Comparison of ENCODE assay signal across 27 mouse cellular contexts in the genomic region with DNA sequence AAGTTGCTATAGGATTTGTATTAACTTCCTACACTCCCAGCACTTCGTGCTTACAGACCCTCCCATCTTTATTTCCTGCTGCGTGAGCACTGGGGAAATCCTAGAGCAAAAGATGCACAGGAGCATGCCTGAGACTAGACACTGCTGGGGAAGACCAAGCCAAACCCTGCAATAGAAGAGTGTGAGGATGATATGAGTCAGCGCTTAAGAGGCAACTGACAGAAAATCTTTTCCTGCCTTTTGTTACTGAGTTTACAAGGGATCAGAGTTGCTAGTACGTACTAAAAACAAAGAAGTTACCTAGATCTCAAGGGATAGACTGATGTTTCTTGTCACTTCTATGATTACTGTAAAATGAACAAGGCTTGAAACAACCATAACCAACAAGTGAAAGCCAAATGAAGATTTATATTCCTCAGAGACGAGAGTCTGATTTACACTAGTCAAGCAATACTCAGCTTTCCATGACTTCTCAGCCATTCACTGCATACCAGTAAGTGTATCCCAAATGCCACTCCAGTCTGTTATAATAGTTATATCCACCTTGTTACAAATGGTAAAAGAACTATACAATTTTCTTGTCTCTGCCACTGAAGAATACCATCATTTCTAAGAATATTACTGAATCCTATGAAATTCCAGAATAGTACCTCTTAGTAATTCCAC. TPM values are rescaled to one million over a fixed set of nuclear protein-coding genes. Genes with fewer than 3 reads are reported as not detected.
DNase-seq lines count a peak whose midpoint lies in the region; ATAC-seq and TF ChIP-seq lines count a peak whose summit lies in the region.
"Had no signal": no experiment of that assay in that cellular context is flagged by ENCODE, and none has a peak within 500 bp of the region (broad histone marks: within the 10 kb centered on the region; RNA-seq: fewer than 3 reads in every experiment).

No protein-coding gene starts in this region.

- H3K4me1 ChIP-seq in heart, embryonic 12.5 days (replicated peaks), result peaks cover 12% of the 10 kb centered on the region
- peaks cover 2 to 11% of the 10 kb centered on the region in 2 experiments; a peak in 3 of 4 replicates for H3K4me1 ChIP-seq in heart, embryonic 14.5 days (ENCODE audit: control insufficient read depth in 2 of 2, insufficient read depth in 2 of 2, low read length in 2 of 2)
- peaks cover 5 to 40% of the 10 kb centered on the region in 2 experiments; a peak in 3 of 4 replicates for H3K4me1 ChIP-seq in CH12.LX (ENCODE audit: control insufficient read depth in 1 of 2, insufficient read depth in 2 of 2)
- H3K4me1 ChIP-seq: embryonic facial prominence, embryonic 13.5 days; embryonic facial prominence, embryonic 15.5 days; forebrain, embryonic 10.5 days; forebrain, embryonic 12.5 days had no signal

- TF ChIP-seq CTCF in CH12.LX (conservative IDR thresholded peaks at IDR 0.05 in 1 of 2, IDR thresholded peaks at IDR 0.05 in 1 of 2; ENCODE audit: low read depth in 2 of 2, low read length in 2 of 2), result no peak

- 59% methylated on average over 5 of the region's 5 CpGs for WGBS in heart, embryonic 12.5 days
- WGBS in heart, embryonic 14.5 days, result 47% methylated on average over 5 of the region's 5 CpGs

- no peak for DNase-seq in heart, postnatal 25 days (ENCODE audit: low spot score)
- DNase-seq in heart, postnatal 4 days, result no peak
- peak; percentile 47 for DNase-seq in 3T3-L1 (ENCODE audit: low read depth, low spot score)
- DNase-seq in CH12.LX (ENCODE audit: extremely low read depth), result peak; percentile 50
- DNase-seq in cerebellum, adult 11-12 months, result no peak
- DNase-seq: adrenal gland, adult 8-10 months; adrenal gland, postnatal 14 days; adrenal gland, postnatal 36 days; B cell, adult 2 months; cerebellum, adult 8-10 months; cerebellum, adult 9-11 months; cerebellum, postnatal 14 days; cerebellum, postnatal 36 days; embryo, embryonic 11 days had no signal

- H3K4me2 ChIP-seq in heart, embryonic 12.5 days, result 0 out of 2 replicates have a peak overlapping the region, but pooled peaks have one; percentile 33
- H3K4me2 ChIP-seq in heart, embryonic 14.5 days (ENCODE audit: low read length), result peak overlapping the region; percentile 3; the same call in 1 of the 2 replicates
- H3K4me2 ChIP-seq in CH12.LX (ENCODE audit: insufficient read depth, low read depth, poor library complexity, severe bottlenecking), result peak overlapping the region; percentile 78
- H3K4me2 ChIP-seq: embryonic facial prominence, embryonic 13.5 days; embryonic facial prominence, embryonic 15.5 days; forebrain, embryonic 12.5 days had no signal

- H3K27ac ChIP-seq in heart, embryonic 12.5 days (ENCODE audit: poor library complexity, severe bottlenecking), result no peak overlapping the region
- H3K27ac ChIP-seq in heart, embryonic 14.5 days (replicated peaks in 1 of 2; ENCODE audit: control insufficient read depth in 1 of 2, insufficient read depth in 1 of 2, low read depth in 2 of 2, low read length in 2 of 2), result no peak overlapping the region; a peak in 1 of 4 replicates
- no peak overlapping the region for H3K27ac ChIP-seq in CH12.LX (ENCODE audit: insufficient read depth, low read depth)
- H3K27ac ChIP-seq: embryonic facial prominence, embryonic 13.5 days; embryonic facial prominence, embryonic 15.5 days; forebrain, embryonic 10.5 days; forebrain, embryonic 12.5 days had no signal

- H3K79me2 ChIP-seq in CH12.LX (replicated peaks; ENCODE audit: control insufficient read depth, extremely low read depth, insufficient read depth, poor library complexity, severe bottlenecking), result 0 out of 2 replicates have a peak, but pooled peaks cover 3% of the 10 kb centered on the region

- no peak overlapping the region for H3K4me3 ChIP-seq in heart, embryonic 12.5 days
- no peak overlapping the region for H3K4me3 ChIP-seq in heart, embryonic 14.5 days (ENCODE audit: control insufficient read depth in 1 of 2, insufficient read depth in 1 of 2, low read depth in 1 of 2, low read length in 2 of 2)
- H3K4me3 ChIP-seq in CH12.LX (replicated peaks in 1 of 3; ENCODE audit: low read depth in 2 of 3, low read length in 2 of 3, poor library complexity in 1 of 3), result no peak overlapping the region
- H3K4me3 ChIP-seq: embryonic facial prominence, embryonic 13.5 days; embryonic facial prominence, embryonic 15.5 days; erythroblast, embryonic 14.5 days; forebrain, embryonic 10.5 days; forebrain, embryonic 12.5 days had no signal

- H3K9ac ChIP-seq in heart, embryonic 12.5 days, result no peak overlapping the region
- no peak overlapping the region for H3K9ac ChIP-seq in heart, embryonic 14.5 days (ENCODE audit: low read length)
- H3K9ac ChIP-seq in CH12.LX (ENCODE audit: insufficient read depth, low read depth), result peak overlapping the region; percentile 13; the same call in 1 of the 2 replicates
- H3K9ac ChIP-seq: embryonic facial prominence, embryonic 13.5 days; embryonic facial prominence, embryonic 15.5 days; forebrain, embryonic 12.5 days had no signal

- H3K27me3 ChIP-seq in heart, embryonic 12.5 days (replicated peaks), result no peaks in the 10 kb centered on the region
- H3K27me3 ChIP-seq in heart, embryonic 14.5 days (ENCODE audit: control insufficient read depth, insufficient read depth, low read length), result no peaks in the 10 kb centered on the region
- no peaks in the 10 kb centered on the region for H3K27me3 ChIP-seq in CH12.LX (replicated peaks)
- H3K27me3 ChIP-seq: embryonic facial prominence, embryonic 13.5 days; embryonic facial prominence, embryonic 15.5 days; forebrain, embryonic 12.5 days; Patski had no signal

- no peaks in the 10 kb centered on the region for H3K9me3 ChIP-seq in heart, embryonic 12.5 days (replicated peaks)
- no peaks in the 10 kb centered on the region for H3K9me3 ChIP-seq in heart, embryonic 14.5 days (ENCODE audit: control insufficient read depth, low read length)
- no peaks in the 10 kb centered on the region for H3K9me3 ChIP-seq in CH12.LX (replicated peaks; ENCODE audit: low read length)
- H3K9me3 ChIP-seq: embryonic facial prominence, embryonic 13.5 days; embryonic facial prominence, embryonic 15.5 days; forebrain, embryonic 10.5 days; forebrain, embryonic 12.5 days had no signal

- dilution Hi-C loops in CH12.LX (cut with MboI; ENCODE audit: extremely low pct_ligation_motif_present, extremely low pct_unique_long_range_greater_than_20kb, low sequenced_read_pairs), result no loop called here

- no peak for TF ChIP-seq POLR2A in CH12.LX (IDR thresholded peaks at IDR 0.05; ENCODE audit: low read depth, low read length)

- intact Hi-C loops in heart, postnatal 25 days (cut with DNase I), result no loop called here

- in situ Hi-C loops in CH12.LX (cut with MboI; ENCODE audit: low pct_ligation_motif_present, low pct_unique_long_range_greater_than_20kb, low sequenced_read_pairs), result no loop called here

- H3K36me3 ChIP-seq in heart, embryonic 12.5 days, result no peaks in the 10 kb centered on the region
- H3K36me3 ChIP-seq in heart, embryonic 14.5 days (ENCODE audit: control insufficient read depth, insufficient read depth, low read length), result no peaks in the 10 kb centered on the region
- no peaks in the 10 kb centered on the region for H3K36me3 ChIP-seq in CH12.LX (replicated peaks in 1 of 2; ENCODE audit: control insufficient read depth in 1 of 2, insufficient read depth in 1 of 2, low read length in 1 of 2)
- H3K36me3 ChIP-seq: embryonic facial prominence, embryonic 13.5 days; embryonic facial prominence, embryonic 15.5 days; forebrain, embryonic 10.5 days; forebrain, embryonic 12.5 days had no signal

- TF ChIP-seq EP300 in CH12.LX (IDR thresholded peaks at IDR 0.05; ENCODE audit: low read length), result peak; percentile 77

- ATAC-seq in heart, embryonic 12.5 days (ENCODE audit: insufficient number of reproducible peaks, low FRiP score), result no peak
- ATAC-seq in heart, embryonic 14.5 days (ENCODE audit: insufficient number of reproducible peaks, insufficient read depth, low FRiP score, low read depth), result no peak
- no peak for ATAC-seq in megakaryocyte, adult 5-6 weeks (ENCODE audit: poor library complexity, severe bottlenecking)
- ATAC-seq: activated CD4-positive, CD25-positive, alpha-beta regulatory T cell, adult 4 months; CD4-positive, CD25-positive, alpha-beta regulatory T cell, adult 4 months; forebrain, embryonic 14.5 days; forebrain, embryonic 16.5 days had no signal

- no peak for TF ChIP-seq RAD21 in CH12.LX (IDR thresholded peaks at IDR 0.05; ENCODE audit: low read depth, low read length)

TF ChIP-seq in CH12.LX, 34 proteins besides CTCF, POLR2A, EP300 and RAD21 (continues in another document):
- TF ChIP-seq RCOR1 (conservative IDR thresholded peaks at IDR 0.05; ENCODE audit: low read depth, low read length) (no peak; the same call in 1 of the 2 replicates), BHLHE40 (IDR thresholded peaks at IDR 0.05; ENCODE audit: low read depth, low read length) (peak; percentile 70), USF2 (conservative IDR thresholded peaks at IDR 0.05; ENCODE audit: low read depth, low read length) (no peak), USF1 (IDR thresholded peaks at IDR 0.05; ENCODE audit: low read depth, low read length) (no peak), JUND (conservative IDR thresholded peaks at IDR 0.05; ENCODE audit: low read depth, low read length) (peak; percentile 75), MAX (IDR thresholded peaks at IDR 0.05; ENCODE audit: low read length) (peak; percentile 46; the same call in 1 of the 2 replicates), GABPA (IDR thresholded peaks at IDR 0.05; ENCODE audit: insufficient replicate concordance, low read depth, low read length) (no peak), KAT2A (IDR thresholded peaks at IDR 0.05; ENCODE audit: insufficient replicate concordance, low read length) (no peak), JUN (IDR thresholded peaks at IDR 0.05; ENCODE audit: insufficient read depth, low read depth, low read length) (peak; percentile 39), ETS1 (conservative IDR thresholded peaks at IDR 0.05; ENCODE audit: low read depth, low read length) (peak; percentile 64; the same call in 1 of the 2 replicates), NRF1 (IDR thresholded peaks at IDR 0.05; ENCODE audit: low read depth, low read length) (peak; percentile 69), MEF2A (IDR thresholded peaks at IDR 0.05; ENCODE audit: borderline replicate concordance, low read depth, low read length) (peak; percentile 51; the same call in 1 of the 2 replicates), TCF12 (IDR thresholded peaks at IDR 0.05; ENCODE audit: low read depth, low read length) (0 out of 2 replicates have a peak, but pooled peaks have one; percentile 43), TBP (conservative IDR thresholded peaks at IDR 0.05; ENCODE audit: low read depth, low read length) (peak; percentile 80; the same call in 1 of the 2 replicates)

RNA-seq across cellular contexts. Expression of a gene that starts 21.6 kb away (rescaled TPM):
- polyA plus RNA-seq in heart, embryonic 12.5 days (2016; fragmentation: Nextera tagmentation; extraction: Ambion mirVana), result 5.4 and 6.0 TPM in 2 replicates
- total RNA-seq in heart, postnatal 25 days (2021), result 10 to 100 TPM; 12.9 to 14.7 TPM
- 5.6 and 5.8 TPM in 2 replicates for polyA plus RNA-seq in heart, embryonic 14.5 days (2014; fragmentation: Nextera tagmentation; extraction: Ambion mirVana)
- total RNA-seq in heart, postnatal 4 days (2021), result 10 to 100 TPM; 11.1 to 11.6 TPM
- 2.9 and 3.2 TPM in 2 replicates for total RNA-seq in CH12.LX (2012; rRNA removed)
- 4.8 and 6.1 TPM in 2 replicates for total RNA-seq in CH12.LX (2014; rRNA removed)
- 6.1 and 6.2 TPM in 2 replicates for polyA plus RNA-seq in CH12.LX (2012; ENCODE audit: insufficient read length, low read depth)
- 18.2 and 19.4 TPM in 2 replicates for total RNA-seq in megakaryocyte, adult 5-6 weeks (2015)
- 30.9 and 37.6 TPM in 2 replicates for total RNA-seq in megakaryocyte, adult 5-6 weeks (2017)

Comparison
In these comparisons a context has a peak if more than half of its experiments do, and no peak if none do; other contexts are left out.
1. H3K4me2 ChIP-seq: peak in every context shown above with its lines; median percentile 78 in CH12.LX; 33 in heart, embryonic 12.5 days; 3 in heart, embryonic 14.5 days.
2. DNase-seq: peak in 3T3-L1 (single experiment) and CH12.LX (single experiment); none in heart, postnatal 25 days (single experiment), heart, postnatal 4 days (single experiment) and cerebellum, adult 11-12 months (single experiment).